ENCODE assay signal across 8 mouse cellular contexts in genomic region chr11:45678666-45679292, GRCm38 (mm10).
DNase-seq lines count a peak whose midpoint lies in the region; ATAC-seq and TF ChIP-seq lines count a peak whose summit lies in the region.

No protein-coding gene starts in this region.

- H3K27me3 ChIP-seq in hindbrain, embryonic 16.5 days (replicated peaks; ENCODE audit: control insufficient read depth, insufficient read depth, low read length) = no peaks in the 10 kb centered on the region
- H3K27me3 ChIP-seq in midbrain, embryonic 10.5 days (ENCODE audit: low read depth, poor library complexity, severe bottlenecking) = no peaks in the 10 kb centered on the region

- intact Hi-C loops in gastrocnemius, adult 2 months (cut with DNase I) = loop anchor here (2.0 kb wide), 2 partner anchors 202 to 1068 kb away; no protein-coding TSS in a partner anchor

- WGBS in hindbrain, embryonic 16.5 days = 41% methylated on average over 11 of the region's 11 CpGs
- WGBS in midbrain, embryonic 10.5 days = 76% methylated on average over 11 of the region's 11 CpGs

- H3K9me3 ChIP-seq in hindbrain, embryonic 16.5 days (ENCODE audit: control insufficient read depth, low read length) = no peaks in the 10 kb centered on the region
- no peaks in the 10 kb centered on the region for H3K9me3 ChIP-seq in midbrain, embryonic 10.5 days (replicated peaks)

- ATAC-seq in hindbrain, embryonic 16.5 days = peak; percentile 76
- ATAC-seq in activated CD4-positive, CD25-positive, alpha-beta regulatory T cell, adult 4 months = no peak

- peak; percentile 97; the same call in 1 of the 2 replicates for TF ChIP-seq CTCF in gastrocnemius, adult 2 months (IDR thresholded peaks at IDR 0.05)

- H3K27ac ChIP-seq in gastrocnemius, adult 2 months = peak overlapping the region; percentile 60
- no peak overlapping the region; the same call in 1 of the 2 replicates for H3K27ac ChIP-seq in hindbrain, embryonic 16.5 days (ENCODE audit: low read depth, low read length)
- H3K27ac ChIP-seq in midbrain, embryonic 10.5 days (replicated peaks) = no peak overlapping the region

- H3K9ac ChIP-seq in hindbrain, embryonic 16.5 days (ENCODE audit: low read depth, low read length) = no peak overlapping the region

- peak; percentile 61 for DNase-seq in ZHBTc4 (ENCODE audit: low read depth, low spot score)
- DNase-seq in cerebellum, postnatal 25 days = peak; percentile 67 to 82
- DNase-seq in gastrocnemius, adult 2 months = peak; percentile 72
- peak; percentile 24 to 44 for DNase-seq in left cerebral cortex, adult 8-10 months (ENCODE audit: low spot score in 2 of 2)
- DNase-seq in midbrain, embryonic 10.5 days (ENCODE audit: low spot score) = peak; percentile 67
- peak; percentile 65 for DNase-seq in skeletal muscle tissue, adult 2 months (ENCODE audit: low read depth, low spot score)

- H3K4me1 ChIP-seq in hindbrain, embryonic 16.5 days (ENCODE audit: control insufficient read depth, insufficient read depth, low read depth, low read length) = peaks cover 3% of the 10 kb centered on the region; the same call in 1 of the 2 replicates
- no peaks in the 10 kb centered on the region for H3K4me1 ChIP-seq in midbrain, embryonic 10.5 days

- peak overlapping the region; percentile 32 for H3K4me2 ChIP-seq in hindbrain, embryonic 16.5 days (ENCODE audit: low read length)

- H3K36me3 ChIP-seq in hindbrain, embryonic 16.5 days (ENCODE audit: control insufficient read depth, insufficient read depth, low read length) = no peaks in the 10 kb centered on the region
- no peaks in the 10 kb centered on the region for H3K36me3 ChIP-seq in midbrain, embryonic 10.5 days

- peak overlapping the region; percentile 45 for H3K4me3 ChIP-seq in gastrocnemius, adult 2 months
- no peak overlapping the region for H3K4me3 ChIP-seq in hindbrain, embryonic 16.5 days (ENCODE audit: low read length)
- H3K4me3 ChIP-seq in midbrain, embryonic 10.5 days = no peak overlapping the region
